Mouse (Mus musculus) C2C12 (cell line): ENCODE measurements around the gene Hlcs. TPM values are rescaled to one million over a fixed set of nuclear protein-coding genes. Genes with fewer than 3 reads are reported as not detected.

Experiments used
- H3K27me3 ChIP-seq: one replicate; pipeline ENCODE4 v1.6.1; 2011; ENCODE audit not compliant: control insufficient read depth, insufficient read depth, insufficient read length
- H3K36me3 ChIP-seq: one replicate; pipeline ENCODE4 v1.6.1; 2011; ENCODE audit not compliant: control insufficient read depth, insufficient read depth
- H3K4me3 ChIP-seq: one replicate; pipeline ENCODE4 v1.5.1; 2011; ENCODE audit warnings: mild to moderate bottlenecking, control low read depth; ENCODE audit not compliant: poor library complexity, insufficient read depth, severe bottlenecking
- H3K79me2 ChIP-seq: one replicate; pipeline ENCODE4 v1.6.1; 2011; ENCODE audit not compliant: control insufficient read depth, insufficient read depth
- H3K79me3 ChIP-seq: one replicate; pipeline ENCODE4 v1.6.1; 2011; ENCODE audit warnings: low read depth, control low read depth
- H3ac ChIP-seq: one replicate; pipeline ENCODE3; 2011; ENCODE audit warnings: low read depth; ENCODE audit not compliant: control insufficient read depth, insufficient read length
- CEBPB ChIP-seq: IDR thresholded peaks from one replicate; pipeline ENCODE4 v1.6.1; 2011; ENCODE audit warnings: low read depth, mild to moderate bottlenecking, control low read depth, moderate library complexity
- CTCF ChIP-seq: IDR thresholded peaks from one replicate; pipeline ENCODE4 v1.5.1; 2011; ENCODE audit not compliant: control insufficient read depth, insufficient read depth, insufficient read length
- FOSL1 ChIP-seq: IDR thresholded peaks from one replicate; pipeline ENCODE4 v1.8.0; 2011; ENCODE audit warnings: mild to moderate bottlenecking, low read length; ENCODE audit not compliant: poor library complexity, insufficient read depth, severe bottlenecking
- MAX ChIP-seq: IDR thresholded peaks from one replicate; pipeline ENCODE4 v1.6.1; 2011; ENCODE audit warnings: mild to moderate bottlenecking, control low read depth
- MYOD1 ChIP-seq: IDR thresholded peaks from one replicate; pipeline ENCODE4 v1.6.1; 2011; ENCODE audit warnings: low read depth; ENCODE audit not compliant: control insufficient read depth, insufficient read length
- MYOG ChIP-seq: IDR thresholded peaks from one replicate; pipeline ENCODE4 v1.6.1; 2011; ENCODE audit not compliant: control insufficient read depth, insufficient read length; ENCODE audit errors: extremely low read depth
- USF1 ChIP-seq: IDR thresholded peaks from one replicate; pipeline ENCODE4 v1.6.1; 2011; ENCODE audit warnings: low read depth, mild to moderate bottlenecking, control low read depth, moderate library complexity
- polyA plus RNA-seq: library from polyadenylated mRNA; unstranded; fragments of >200 nt; fragmentation: generic; extraction: Trizol; gene quantifications from one replicate; pipeline ENCODE4 v1.2.1, GENCODE M21; 2012; ENCODE audit warnings: missing spikeins

Hlcs gene
- polyA plus RNA-seq, 1 experiment = 1.7 TPM

GRCm38 (mm10) chr16:94237130-94237484 is 76.3 kb downstream of the Hlcs start:
- TF ChIP-seq FOSL1 (no peak), MAX (no peak), USF1 (no peak), MYOD1 (no peak), MYOG (no peak), CTCF (no peak), CEBPB (no peak)
- H3K4me3 ChIP-seq = no peak overlapping the region
- H3K36me3 ChIP-seq = no peaks in the 10 kb centered on the region
- no peaks in the 10 kb centered on the region for H3K79me2 ChIP-seq
- no peaks in the 10 kb centered on the region for H3K79me3 ChIP-seq
- H3K27me3 ChIP-seq = no peaks in the 10 kb centered on the region
- no peak overlapping the region for H3ac ChIP-seq

DNA sequence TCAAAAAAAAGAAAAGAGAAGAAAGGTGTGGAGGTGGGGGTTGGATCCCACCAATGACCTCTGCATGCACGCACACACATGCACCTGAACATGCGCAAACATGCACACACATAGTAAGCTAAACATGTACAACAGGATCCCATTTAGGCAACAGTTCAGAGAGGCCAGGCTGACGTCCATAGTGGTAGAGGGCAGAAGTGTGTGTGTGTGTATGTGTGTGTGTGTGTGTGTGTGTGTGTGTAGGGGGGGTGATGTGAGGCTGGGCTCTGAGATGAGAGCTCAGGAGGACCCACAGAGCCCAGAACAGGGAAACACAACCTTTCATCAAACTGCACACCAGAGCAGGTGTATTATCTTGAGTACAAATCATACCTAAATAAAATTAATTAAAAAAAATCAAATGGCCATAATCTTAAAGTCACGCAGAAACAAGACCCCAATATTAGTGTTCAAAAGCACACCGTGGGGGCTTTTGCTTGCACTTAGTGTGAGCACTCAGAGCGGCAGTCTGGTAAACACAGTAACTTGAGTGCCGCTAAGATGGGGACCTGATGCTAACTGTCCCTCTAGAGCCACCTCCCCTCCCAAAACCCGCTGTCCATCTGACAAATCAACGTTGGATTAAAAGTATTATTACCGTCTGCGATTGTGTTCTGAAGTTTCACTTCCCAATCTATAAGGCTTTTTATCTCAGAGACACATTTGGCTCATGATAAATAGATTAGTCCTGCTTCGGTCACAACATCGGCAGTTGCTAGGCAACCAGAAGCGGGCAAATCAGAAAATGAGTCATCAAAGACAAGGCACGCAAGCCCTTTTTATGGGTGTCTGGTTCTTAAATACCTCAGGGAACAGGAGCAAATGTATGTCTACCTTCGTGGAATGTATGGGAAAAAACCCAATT is 76.9 kb downstream of the Hlcs start:
- Histone ChIP-seq H3K36me3 (no peaks in the 10 kb centered on the region), H3K79me2 (no peaks in the 10 kb centered on the region), H3K27me3 (no peaks in the 10 kb centered on the region), H3K79me3 (no peaks in the 10 kb centered on the region), H3K4me3 (no peak overlapping the region), H3ac (no peak overlapping the region)
- TF ChIP-seq MYOG (no peak), CEBPB (no peak), FOSL1 (no peak), USF1 (no peak), CTCF (no peak), MAX (no peak), MYOD1 (no peak)

GRCm38 (mm10) chr16:94235718-94236117 is 77.7 kb downstream of the Hlcs start:
- Histone ChIP-seq H3K79me2 (no peaks in the 10 kb centered on the region), H3K79me3 (no peaks in the 10 kb centered on the region), H3K27me3 (no peaks in the 10 kb centered on the region), H3ac (no peak overlapping the region), H3K4me3 (no peak overlapping the region), H3K36me3 (no peaks in the 10 kb centered on the region)
- no peak for TF ChIP-seq MAX
- TF ChIP-seq MYOD1 = no peak
- TF ChIP-seq MYOG = no peak
- no peak for TF ChIP-seq USF1
- no peak for TF ChIP-seq CEBPB
- TF ChIP-seq CTCF = no peak
- no peak for TF ChIP-seq FOSL1

DNA sequence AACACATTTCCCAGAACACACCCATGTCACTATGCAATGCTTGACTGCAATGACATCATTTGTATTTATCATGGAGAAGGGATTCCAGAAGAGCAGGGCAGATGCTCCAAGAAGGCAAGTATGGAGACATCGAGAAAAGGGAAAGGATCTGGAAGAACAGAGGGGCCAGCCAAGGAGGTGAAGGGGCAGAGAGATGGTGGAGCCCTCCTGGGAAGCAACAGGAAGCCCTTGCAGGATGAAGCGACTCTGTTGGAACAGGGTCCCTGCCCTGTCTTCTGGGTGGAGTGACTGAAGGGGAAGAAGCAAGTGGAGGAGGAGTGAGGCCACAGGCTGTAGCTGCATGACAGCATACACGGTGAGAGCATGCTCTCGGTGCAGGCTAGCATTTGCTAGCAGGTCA is 79.2 kb downstream of the Hlcs start:
- Histone ChIP-seq H3K36me3 (no peaks in the 10 kb centered on the region), H3K27me3 (no peaks in the 10 kb centered on the region), H3K79me3 (no peaks in the 10 kb centered on the region), H3K4me3 (no peak overlapping the region), H3ac (no peak overlapping the region), H3K79me2 (no peaks in the 10 kb centered on the region)
- TF ChIP-seq USF1 (no peak), MYOG (no peak), MAX (no peak), CEBPB (no peak), MYOD1 (no peak), CTCF (no peak), FOSL1 (no peak)

GRCm38 (mm10) chr16:94230909-94231575 is 82.3 kb downstream of the Hlcs start:
- H3K36me3 ChIP-seq = no peaks in the 10 kb centered on the region
- no peaks in the 10 kb centered on the region for H3K79me2 ChIP-seq
- no peak overlapping the region for H3ac ChIP-seq
- no peaks in the 10 kb centered on the region for H3K27me3 ChIP-seq
- no peaks in the 10 kb centered on the region for H3K79me3 ChIP-seq
- TF ChIP-seq MYOD1 (no peak), MAX (no peak), CEBPB (no peak), FOSL1 (no peak), CTCF (no peak), MYOG (no peak)
- H3K4me3 ChIP-seq = no peak overlapping the region

DNA sequence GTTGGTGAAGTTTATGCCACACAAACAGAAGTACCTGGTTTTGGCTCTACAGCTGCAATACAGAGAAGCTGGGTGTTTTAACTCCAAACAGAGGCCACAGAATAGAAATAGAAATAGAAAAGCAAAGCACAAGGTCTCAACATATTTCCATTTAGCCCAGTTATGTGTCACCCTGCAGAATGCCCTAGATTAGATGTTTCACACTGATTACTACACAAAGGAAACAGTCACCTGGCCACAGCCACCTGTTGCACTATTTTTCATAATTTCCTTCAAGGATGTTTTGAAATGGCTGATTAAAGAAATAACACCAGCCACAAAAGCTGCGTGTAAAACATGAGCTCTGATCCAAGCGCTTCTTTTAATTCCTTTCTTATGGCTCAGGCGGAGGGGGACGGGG is 82.9 kb downstream of the Hlcs start:
- Histone ChIP-seq H3K36me3 (no peaks in the 10 kb centered on the region), H3K79me2 (no peaks in the 10 kb centered on the region), H3K79me3 (no peaks in the 10 kb centered on the region), H3ac (no peak overlapping the region), H3K27me3 (no peaks in the 10 kb centered on the region), H3K4me3 (no peak overlapping the region)
- TF ChIP-seq FOSL1 (no peak), CEBPB (no peak), MYOD1 (no peak), MYOG (no peak), USF1 (no peak), MAX (no peak)
